Mouse (Mus musculus): ENCODE data around the gene Epb41l1.

DNA sequence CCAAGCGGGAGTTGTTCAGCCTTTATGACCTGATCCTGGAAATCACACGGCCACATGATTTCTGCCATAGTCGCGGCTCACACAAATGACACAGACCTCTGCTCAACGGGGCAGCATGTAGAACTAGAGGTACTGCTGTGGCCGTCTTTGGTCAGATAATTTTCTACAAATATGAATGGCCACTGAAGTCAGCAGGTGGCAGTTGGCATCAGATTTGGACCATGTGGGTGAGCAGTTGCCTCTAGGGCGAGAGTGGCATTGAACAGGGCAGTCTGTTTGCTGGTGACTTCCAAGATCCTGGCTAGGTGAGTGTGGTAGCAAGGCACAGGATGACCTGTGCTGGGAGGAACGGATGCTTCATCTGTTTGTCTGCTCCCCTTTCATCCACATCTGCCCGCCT, 168.8 kb downstream of the Epb41l1 start:
- no peak for TF ChIP-seq CTCF (IDR thresholded peaks at IDR 0.05; ENCODE audit: low read depth, low read length)
- TF ChIP-seq GATA1 (IDR thresholded peaks at IDR 0.05; ENCODE audit: borderline replicate concordance, low read length) = no peak
- no peak for TF ChIP-seq TAL1 (conservative IDR thresholded peaks at IDR 0.05; ENCODE audit: low read depth, low read length)
- TF ChIP-seq GATA2 (IDR thresholded peaks at IDR 0.05; ENCODE audit: borderline replicate concordance, low read depth, low read length) = no peak
